Mouse (Mus musculus) fat pad, adult 2 months (tissue): Measurements from ENCODE around the gene Elovl5.
A peak's percentile ranks its signal among the peaks of the same experiment; 100 is the strongest.

ENCODE experiments used
- DNase-seq: peaks from one replicate; pipeline ENCODE4 v3.0.0-alpha.2; 2011; ENCODE audit warnings: low read depth, low spot score; ENCODE audit errors: extremely low read depth

Gene Elovl5

GRCm38 (mm10) chr9:77917074-77917621, at the start of gene Elovl5:
TSS of gene Elovl5 (plus strand) at chr9:77917364.
- DNase-seq = peak; percentile 39

- DNase-seq = peak; percentile 45
These were observed 25.7 kb upstream of the Elovl5 start for GRCm38 (mm10) chr9:77891501-77891900.

- no peak for DNase-seq
These were observed 18.6 kb upstream of the Elovl5 start for GRCm38 (mm10) chr9:77898551-77898950.

GRCm38 (mm10) chr9:77904133-77904532, 13.0 kb upstream of the Elovl5 start:
- DNase-seq = no peak

GRCm38 (mm10) chr9:77909572-77910269, 7.4 kb upstream of the Elovl5 start:
- peak; percentile 28 for DNase-seq

- DNase-seq = no peak
These were observed 6.6 kb upstream of the Elovl5 start for GRCm38 (mm10) chr9:77910270-77911240.

- DNase-seq = no peak
These were observed 5.5 kb upstream of the Elovl5 start for GRCm38 (mm10) chr9:77911508-77912229.

- DNase-seq = no peak
These were observed 4.9 kb upstream of the Elovl5 start for GRCm38 (mm10) chr9:77912246-77912645.

- no peak for DNase-seq
These were observed 2.5 kb upstream of the Elovl5 start for GRCm38 (mm10) chr9:77914616-77915015.

GRCm38 (mm10) chr9:77915791-77916190, 1.4 kb upstream of the Elovl5 start:
- no peak for DNase-seq

GRCm38 (mm10) chr9:77917622-77918131, 513 bp downstream of the Elovl5 start:
- DNase-seq = no peak

GRCm38 (mm10) chr9:77918211-77918610, 1.0 kb downstream of the Elovl5 start:
- no peak for DNase-seq

- DNase-seq = no peak
These were observed 2.0 kb downstream of the Elovl5 start for GRCm38 (mm10) chr9:77918961-77919670.

- no peak for DNase-seq
These were observed 3.3 kb downstream of the Elovl5 start for GRCm38 (mm10) chr9:77920481-77920880.

GRCm38 (mm10) chr9:77921366-77922260, 4.4 kb downstream of the Elovl5 start:
- DNase-seq = no peak

- no peak for DNase-seq
These were observed 6.6 kb downstream of the Elovl5 start for GRCm38 (mm10) chr9:77923774-77924173.

- DNase-seq = no peak
These were observed 7.0 kb downstream of the Elovl5 start for GRCm38 (mm10) chr9:77924199-77924598.

- DNase-seq = no peak
These were observed 9.0 kb downstream of the Elovl5 start for GRCm38 (mm10) chr9:77926151-77926550.

GRCm38 (mm10) chr9:77926911-77927310, 9.7 kb downstream of the Elovl5 start:
- DNase-seq = no peak
